Mouse (Mus musculus) monocyte, adult 59 days (primary cell): ENCODE measurements around the gene Olfr1328. TPM values are rescaled to one million over a fixed set of nuclear protein-coding genes. Genes with fewer than 3 reads are reported as not detected.

Experiments
- total RNA-seq, 2 experiments: library from RNA; stranded (reverse); gene quantifications; one replicate each; pipeline ENCODE4 v1.2.4; 2023

Gene Olfr1328
- not detected for total RNA-seq

GRCm38 (mm10) chr4:118938512-118938911 lies at the start of gene Olfr1328:
TSS of gene Olfr1328 (minus strand) at chr4:118938612.

DNA sequence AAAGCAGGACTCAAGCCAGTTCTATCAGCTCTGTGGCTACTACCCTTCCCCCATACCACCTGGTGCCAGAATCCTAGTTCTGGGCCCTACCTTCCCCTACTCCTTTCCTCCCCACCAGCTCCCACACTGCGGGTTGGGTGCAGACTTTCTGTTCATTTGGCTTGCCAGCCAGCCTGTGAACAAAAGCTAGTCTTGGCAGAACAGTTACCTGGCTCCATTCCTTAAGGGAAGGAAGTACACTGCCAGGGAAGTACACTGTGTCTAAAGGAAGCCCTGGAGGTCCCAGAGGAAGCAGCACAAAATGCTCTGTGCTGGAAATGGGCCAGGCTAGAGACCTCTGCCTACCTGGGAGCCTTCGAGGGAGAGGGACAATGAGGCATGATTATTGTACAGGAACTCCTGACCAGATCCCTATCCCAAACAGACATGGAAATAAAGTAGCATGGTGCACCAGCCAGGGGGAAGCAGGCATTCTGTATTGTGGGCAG lies 22.8 kb upstream of the Olfr1328 start, which contains the start of gene Lao1:
Lao1 (plus strand) TSS at position 438 of the 488 bp plus-strand sequence.

DNA sequence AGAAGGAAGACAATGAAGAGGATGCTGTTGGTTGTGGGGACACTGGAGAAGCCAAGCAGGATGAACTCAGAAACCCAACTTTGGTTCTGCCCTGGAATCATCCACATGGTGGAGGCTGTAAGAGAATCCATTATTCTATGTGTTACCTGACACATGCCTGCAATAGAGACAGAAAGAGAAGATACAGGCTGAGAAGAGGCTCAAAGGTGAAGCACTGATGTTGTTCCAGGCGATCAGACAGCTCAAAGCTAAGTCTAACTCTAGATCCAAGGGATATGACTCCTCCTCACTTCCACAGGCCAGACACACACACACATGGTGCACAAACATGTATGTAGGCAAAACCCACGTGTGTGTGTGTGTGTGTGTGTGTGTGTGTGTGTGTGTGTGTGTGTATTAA lies 21.0 kb downstream of the Olfr1328 start, which contains the start of gene Olfr1329:
Olfr1329 (minus strand) TSS at position 101 of the 400 bp plus-strand sequence.

GRCm38 (mm10) chr4:118888297-118888696 lies 50.1 kb downstream of the Olfr1328 start, which contains the start of gene Olfr1330:
TSS of gene Olfr1330 (plus strand) at chr4:118888597.

Other genes with a start within 250 kb of the Olfr1328 start
- not detected for gene Olfr1342, start 245.9 kb downstream of the Olfr1328 start, total RNA-seq
- not detected for gene Olfr1341, start 235.1 kb downstream of the Olfr1328 start, total RNA-seq
- not detected for gene Olfr1340, start 218.5 kb downstream of the Olfr1328 start, total RNA-seq
- not detected for gene Olfr1339, start 206.4 kb downstream of the Olfr1328 start, total RNA-seq
- gene Olfr1338, start 179.9 kb downstream of the Olfr1328 start, total RNA-seq: not detected
- gene Olfr1337, start 156.0 kb downstream of the Olfr1328 start, total RNA-seq: not detected
- gene Olfr1335, start 128.7 kb downstream of the Olfr1328 start, total RNA-seq: not detected
- gene Olfr1333, start 102.3 kb downstream of the Olfr1328 start, total RNA-seq: not detected
- gene Olfr1331, start 74.0 kb downstream of the Olfr1328 start, total RNA-seq: not detected
- not detected for gene Olfr1330, start 50.0 kb downstream of the Olfr1328 start, total RNA-seq
- not detected for gene Olfr1329, start 21.1 kb downstream of the Olfr1328 start, total RNA-seq
- not detected for gene Lao1, start 23.0 kb upstream of the Olfr1328 start, total RNA-seq
- 10 to 100 TPM; 21.9 to 22.1 TPM for gene Slc2a1, start 170.1 kb upstream of the Olfr1328 start, total RNA-seq
- 1 to 10 TPM; 6.4 to 8.5 TPM for gene Zfp691, start 235.6 kb upstream of the Olfr1328 start, total RNA-seq